Mouse (Mus musculus): Measurements from ENCODE around the gene Kank2. TPM values are rescaled to one million over a fixed set of nuclear protein-coding genes. Genes with fewer than 3 reads are reported as not detected.
A peak's percentile ranks its signal among the peaks of the same experiment; 100 is the strongest.

Gene Kank2
- polyA plus RNA-seq, 1 experiment from 2014 or later = 21.1 TPM

DNA sequence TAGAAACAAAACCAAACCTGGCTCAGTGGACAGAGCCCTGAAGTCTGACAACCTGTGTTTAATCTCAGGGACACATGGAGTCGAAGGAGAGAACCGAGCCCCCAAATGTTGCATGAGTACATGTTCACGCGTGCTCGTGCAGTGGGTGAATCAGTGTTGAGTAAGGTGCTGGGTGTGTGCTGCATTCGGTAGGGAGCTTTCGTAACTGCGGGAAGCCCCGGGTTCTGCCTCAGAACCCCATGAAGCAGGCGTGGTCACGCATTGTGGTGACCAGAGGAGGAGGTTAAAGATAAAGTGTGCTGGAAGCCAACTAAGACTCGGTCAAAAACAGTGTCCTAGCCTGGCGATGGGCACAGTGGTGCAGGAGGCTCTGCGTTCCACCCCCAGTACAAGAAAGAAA, 58.1 kb downstream of the Kank2 start:
- Histone ChIP-seq H3K9me3 (no peaks in the 10 kb centered on the region), H3K4me2 (no peak overlapping the region), H3K27me3 (replicated peaks) (no peaks in the 10 kb centered on the region), H3K36me3 (peaks cover 75% of the 10 kb centered on the region), H3K27ac (no peak overlapping the region), H3K9ac (no peak overlapping the region), H3K4me1 (no peaks in the 10 kb centered on the region), H3K4me3 (replicated peaks) (no peak overlapping the region)
- ATAC-seq (ENCODE audit: insufficient read depth, low FRiP score, low read depth) = no peak
- WGBS = 92% methylated on average over 14 of the region's 14 CpGs

DNA sequence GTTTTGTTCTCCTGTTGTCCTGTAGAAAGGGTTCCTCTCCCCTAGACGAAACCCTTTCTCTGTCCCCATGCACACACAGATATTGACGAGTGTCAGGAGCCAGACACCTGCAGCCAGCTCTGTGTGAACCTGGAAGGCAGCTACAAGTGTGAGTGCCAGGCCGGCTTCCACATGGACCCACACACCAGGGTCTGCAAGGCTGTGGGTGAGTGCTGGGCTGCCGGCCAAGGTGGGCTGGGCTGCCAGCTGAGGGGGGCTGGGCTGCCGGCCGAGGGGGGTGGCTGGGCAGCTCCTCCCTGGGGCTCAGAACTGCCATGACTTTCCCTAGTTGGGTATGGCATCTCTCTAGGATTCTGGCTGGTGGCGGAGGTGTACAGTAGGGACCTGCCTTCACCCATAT, 59.8 kb downstream of the Kank2 start:
- no peaks in the 10 kb centered on the region for H3K27me3 ChIP-seq (replicated peaks)
- no peak overlapping the region for H3K9ac ChIP-seq
- no peaks in the 10 kb centered on the region for H3K9me3 ChIP-seq
- H3K27ac ChIP-seq = no peak overlapping the region
- H3K4me1 ChIP-seq = no peaks in the 10 kb centered on the region
- no peak for ATAC-seq (ENCODE audit: insufficient read depth, low FRiP score, low read depth)
- WGBS = 81% methylated on average over 7 of the region's 7 CpGs
- peaks cover 75% of the 10 kb centered on the region for H3K36me3 ChIP-seq
- no peak overlapping the region for H3K4me3 ChIP-seq (replicated peaks)
- H3K4me2 ChIP-seq = no peak overlapping the region

GRCm38 (mm10) chr9:21737188-21737587, 61.4 kb downstream of the Kank2 start:
- Histone ChIP-seq H3K9me3 (no peaks in the 10 kb centered on the region), H3K36me3 (peaks cover 81% of the 10 kb centered on the region), H3K27me3 (replicated peaks) (no peaks in the 10 kb centered on the region), H3K9ac (no peak overlapping the region), H3K4me1 (no peaks in the 10 kb centered on the region), H3K4me3 (replicated peaks) (no peak overlapping the region), H3K4me2 (no peak overlapping the region), H3K27ac (no peak overlapping the region)
- ATAC-seq (ENCODE audit: insufficient read depth, low FRiP score, low read depth) = no peak
- WGBS = 93% methylated on average over 10 of the region's 10 CpGs

DNA sequence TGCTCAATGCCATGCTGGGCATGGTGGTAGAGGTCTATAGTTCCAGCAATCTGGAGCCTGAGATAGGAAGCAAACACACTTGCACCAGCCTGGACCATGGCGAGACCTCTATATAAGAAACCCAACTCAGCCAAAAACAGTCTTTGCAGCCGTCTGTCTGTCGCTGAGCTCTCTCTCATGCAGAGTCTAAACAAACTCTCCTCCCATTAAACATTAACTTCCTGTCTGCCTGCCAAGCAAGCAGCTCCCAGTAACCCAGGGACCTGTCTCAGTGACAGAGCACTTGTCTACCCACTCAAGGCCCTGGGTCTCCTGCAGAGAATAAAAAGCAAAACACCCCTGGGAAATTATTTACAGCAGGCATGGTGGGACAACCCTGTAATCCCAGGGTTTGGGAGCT, 62.0 kb downstream of the Kank2 start:
- Histone ChIP-seq H3K9me3 (no peaks in the 10 kb centered on the region), H3K4me2 (no peak overlapping the region), H3K9ac (no peak overlapping the region), H3K4me3 (replicated peaks) (no peak overlapping the region), H3K27me3 (replicated peaks) (no peaks in the 10 kb centered on the region), H3K36me3 (peaks cover 81% of the 10 kb centered on the region), H3K27ac (no peak overlapping the region), H3K4me1 (no peaks in the 10 kb centered on the region)
- WGBS = 42% methylated on average over 3 of the region's 3 CpGs
- no peak for ATAC-seq (ENCODE audit: insufficient read depth, low FRiP score, low read depth)

DNA sequence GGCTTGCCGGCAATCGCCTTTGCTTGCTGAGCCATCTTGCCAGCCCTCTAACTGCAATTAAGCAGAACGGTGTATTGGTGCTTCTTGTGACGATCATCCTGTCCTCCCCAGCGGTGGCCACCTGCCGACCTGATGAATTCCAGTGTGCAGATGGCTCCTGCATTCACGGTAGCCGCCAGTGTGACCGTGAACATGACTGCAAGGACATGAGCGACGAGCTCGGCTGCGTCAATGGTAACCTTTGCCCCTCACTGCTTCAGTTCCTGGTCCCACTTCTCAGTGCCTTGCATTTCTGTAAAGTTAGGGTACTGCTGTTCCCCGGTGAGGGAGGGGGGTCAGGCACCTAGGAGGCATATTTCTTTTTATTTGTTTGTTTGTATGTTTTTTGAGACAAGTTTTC, 63.4 kb downstream of the Kank2 start:
- H3K27ac ChIP-seq = no peak overlapping the region
- H3K9me3 ChIP-seq = no peaks in the 10 kb centered on the region
- H3K27me3 ChIP-seq (replicated peaks) = no peaks in the 10 kb centered on the region
- peaks cover 80% of the 10 kb centered on the region for H3K36me3 ChIP-seq
- no peak for ATAC-seq (ENCODE audit: insufficient read depth, low FRiP score, low read depth)
- no peaks in the 10 kb centered on the region for H3K4me1 ChIP-seq
- no peak overlapping the region for H3K9ac ChIP-seq
- H3K4me3 ChIP-seq (replicated peaks) = no peak overlapping the region
- H3K4me2 ChIP-seq = no peak overlapping the region
- WGBS = 93% methylated on average over 14 of the region's 14 CpGs

- Histone ChIP-seq H3K4me3 (replicated peaks) (no peak overlapping the region), H3K27ac (no peak overlapping the region), H3K36me3 (peaks cover 74% of the 10 kb centered on the region), H3K27me3 (replicated peaks) (no peaks in the 10 kb centered on the region), H3K9me3 (no peaks in the 10 kb centered on the region), H3K4me2 (no peak overlapping the region), H3K4me1 (peaks cover 4% of the 10 kb centered on the region), H3K9ac (no peak overlapping the region)
- WGBS = 89% methylated on average over 7 of the region's 7 CpGs
- peak; percentile 28; the same call in 1 of the 2 replicates for ATAC-seq (ENCODE audit: insufficient read depth, low FRiP score, low read depth)
Measured at GRCm38 (mm10) chr9:21733989-21734388, 64.6 kb downstream of the Kank2 start.

DNA sequence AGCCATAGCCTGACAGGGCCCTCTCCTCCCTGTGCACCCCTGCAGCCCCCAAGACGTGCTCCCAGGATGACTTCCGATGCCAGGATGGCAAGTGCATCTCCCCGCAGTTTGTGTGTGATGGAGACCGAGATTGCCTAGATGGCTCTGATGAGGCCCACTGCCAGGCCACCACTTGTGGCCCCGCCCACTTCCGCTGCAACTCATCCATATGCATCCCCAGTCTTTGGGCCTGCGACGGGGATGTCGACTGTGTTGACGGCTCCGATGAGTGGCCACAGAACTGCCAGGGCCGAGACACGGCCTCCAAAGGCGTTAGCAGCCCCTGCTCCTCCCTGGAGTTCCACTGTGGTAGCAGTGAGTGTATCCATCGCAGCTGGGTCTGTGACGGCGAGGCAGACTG, 65.1 kb downstream of the Kank2 start:
- ATAC-seq (ENCODE audit: insufficient read depth, low FRiP score, low read depth) = no peak
- H3K4me2 ChIP-seq = no peak overlapping the region
- no peak overlapping the region for H3K27ac ChIP-seq
- 94% methylated on average over 17 of the region's 17 CpGs for WGBS
- H3K36me3 ChIP-seq = peaks cover 71% of the 10 kb centered on the region
- H3K27me3 ChIP-seq (replicated peaks) = no peaks in the 10 kb centered on the region
- H3K4me1 ChIP-seq = peaks cover 8% of the 10 kb centered on the region
- H3K4me3 ChIP-seq (replicated peaks) = no peak overlapping the region
- H3K9ac ChIP-seq = no peak overlapping the region
- no peaks in the 10 kb centered on the region for H3K9me3 ChIP-seq

DNA sequence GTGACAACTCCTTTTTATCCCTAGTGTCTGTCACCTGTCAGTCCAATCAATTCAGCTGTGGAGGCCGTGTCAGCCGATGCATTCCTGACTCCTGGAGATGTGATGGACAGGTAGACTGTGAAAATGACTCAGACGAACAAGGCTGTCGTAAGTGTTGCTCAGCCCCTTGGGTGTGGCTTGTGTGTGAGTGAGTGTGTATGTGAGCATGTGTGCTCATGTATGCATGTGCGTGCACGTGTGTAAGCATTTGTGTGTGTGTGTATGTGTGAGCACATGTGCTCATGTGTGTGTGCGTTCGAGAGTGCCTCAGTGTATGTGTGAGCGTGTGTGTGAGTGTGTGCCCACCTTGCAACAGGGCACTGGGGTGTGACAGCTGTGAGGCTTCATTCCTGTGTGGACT, 66.3 kb downstream of the Kank2 start:
- H3K4me1 ChIP-seq = peaks cover 8% of the 10 kb centered on the region
- ATAC-seq (ENCODE audit: insufficient read depth, low FRiP score, low read depth) = no peak
- no peak overlapping the region for H3K27ac ChIP-seq
- no peak overlapping the region for H3K4me2 ChIP-seq
- no peak overlapping the region for H3K9ac ChIP-seq
- H3K36me3 ChIP-seq = peaks cover 60% of the 10 kb centered on the region
- no peaks in the 10 kb centered on the region for H3K27me3 ChIP-seq (replicated peaks)
- H3K4me3 ChIP-seq (replicated peaks) = no peak overlapping the region
- WGBS = 93% methylated on average over 9 of the region's 9 CpGs
- H3K9me3 ChIP-seq = no peaks in the 10 kb centered on the region

GRCm38 (mm10) chr9:21729264-21729663, 69.3 kb downstream of the Kank2 start:
- Histone ChIP-seq H3K4me3 (replicated peaks) (no peak overlapping the region), H3K4me2 (no peak overlapping the region), H3K27ac (peak overlapping the region; percentile 67; the same call in 1 of the 2 replicates), H3K36me3 (peaks cover 41% of the 10 kb centered on the region), H3K9ac (no peak overlapping the region), H3K4me1 (peaks cover 25% of the 10 kb centered on the region), H3K9me3 (no peaks in the 10 kb centered on the region), H3K27me3 (replicated peaks) (no peaks in the 10 kb centered on the region)
- 73% methylated on average over 7 of the region's 7 CpGs for WGBS
- ATAC-seq (ENCODE audit: insufficient read depth, low FRiP score, low read depth) = no peak

DNA sequence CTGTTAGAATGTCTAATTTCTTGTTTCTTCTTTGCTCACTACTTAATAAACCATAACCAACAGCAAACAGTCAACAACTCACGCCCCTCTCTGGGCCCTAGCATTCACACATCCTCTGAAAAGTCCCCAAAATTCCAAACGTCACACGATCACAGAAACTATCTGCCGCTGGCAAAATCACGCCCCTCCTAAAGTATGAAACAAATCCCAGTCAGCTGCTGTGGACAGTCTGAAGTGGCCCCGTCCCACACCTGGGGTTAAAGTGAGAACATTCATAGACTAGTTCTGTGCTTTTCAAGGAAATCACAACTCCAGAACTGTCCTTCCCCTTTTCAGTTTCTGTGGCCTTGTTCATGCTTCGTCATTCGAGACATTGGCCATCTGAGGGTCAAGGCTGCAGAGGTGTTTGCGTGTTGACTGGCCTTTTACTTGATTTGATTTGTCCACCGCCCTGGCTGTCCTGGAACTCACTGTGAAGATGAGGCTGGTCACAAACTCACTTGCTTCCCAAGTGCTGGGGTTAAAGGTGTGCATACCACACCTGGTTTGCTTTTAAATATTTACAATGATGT, 70.2 kb downstream of the Kank2 start:
- H3K4me3 ChIP-seq (replicated peaks) = no peak overlapping the region
- peaks cover 32% of the 10 kb centered on the region for H3K36me3 ChIP-seq
- no peaks in the 10 kb centered on the region for H3K27me3 ChIP-seq (replicated peaks)
- H3K9me3 ChIP-seq = no peaks in the 10 kb centered on the region
- 81% methylated on average over 10 of the region's 10 CpGs for WGBS
- H3K9ac ChIP-seq = no peak overlapping the region
- H3K27ac ChIP-seq = peak overlapping the region; percentile 67; the same call in 1 of the 2 replicates
- ATAC-seq (ENCODE audit: insufficient read depth, low FRiP score, low read depth) = no peak
- H3K4me1 ChIP-seq = peaks cover 25% of the 10 kb centered on the region
- H3K4me2 ChIP-seq = no peak overlapping the region

DNA sequence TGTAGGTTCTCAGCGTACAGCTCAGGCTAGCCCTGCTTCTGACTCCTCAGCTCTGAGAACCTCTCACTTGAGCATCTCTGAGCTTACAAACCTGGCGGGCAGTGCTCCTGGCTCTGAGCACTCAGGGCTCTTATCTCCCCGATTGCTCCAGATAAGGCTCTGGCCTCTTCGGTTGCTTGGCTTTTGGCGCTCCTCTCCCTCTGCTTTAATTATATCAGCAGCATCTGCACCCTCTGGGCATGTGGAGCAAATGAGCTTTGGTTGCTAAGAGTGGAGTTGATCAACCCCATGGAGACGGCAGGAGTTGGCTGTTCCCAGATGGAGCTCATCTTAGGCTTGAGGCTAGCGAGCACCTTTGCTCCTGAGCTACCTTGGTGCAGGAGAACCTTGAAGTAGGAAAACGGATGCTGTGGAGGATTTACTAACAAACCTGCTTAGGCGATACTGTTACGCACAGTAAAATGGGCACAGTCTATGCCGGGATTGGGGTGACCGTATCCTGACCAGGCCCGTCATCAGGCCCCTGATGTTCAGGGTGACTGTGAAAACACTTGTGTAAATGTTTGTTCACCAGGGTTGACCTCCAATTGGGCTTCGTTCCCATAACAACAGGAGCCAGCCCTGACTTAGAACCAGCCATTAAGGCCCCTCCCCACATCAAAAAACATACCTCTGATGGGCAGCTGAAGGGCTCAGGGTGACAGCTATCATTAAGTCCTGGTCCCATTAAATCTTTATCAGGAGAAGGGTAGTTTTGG, 72.1 kb downstream of the Kank2 start:
- 54% methylated on average over 14 of the region's 14 CpGs for WGBS
- no peaks in the 10 kb centered on the region for H3K27me3 ChIP-seq (replicated peaks)
- no peaks in the 10 kb centered on the region for H3K9me3 ChIP-seq
- H3K4me1 ChIP-seq = peaks cover 25% of the 10 kb centered on the region
- peak overlapping the region; percentile 76 for H3K4me3 ChIP-seq (replicated peaks)
- H3K4me2 ChIP-seq = peak overlapping the region; percentile 67
- peak overlapping the region; percentile 24; the same call in 1 of the 2 replicates for H3K9ac ChIP-seq
- peak overlapping the region; percentile 55 for H3K27ac ChIP-seq
- peaks cover 14% of the 10 kb centered on the region for H3K36me3 ChIP-seq
- ATAC-seq (ENCODE audit: insufficient read depth, low FRiP score, low read depth) = no peak

DNA sequence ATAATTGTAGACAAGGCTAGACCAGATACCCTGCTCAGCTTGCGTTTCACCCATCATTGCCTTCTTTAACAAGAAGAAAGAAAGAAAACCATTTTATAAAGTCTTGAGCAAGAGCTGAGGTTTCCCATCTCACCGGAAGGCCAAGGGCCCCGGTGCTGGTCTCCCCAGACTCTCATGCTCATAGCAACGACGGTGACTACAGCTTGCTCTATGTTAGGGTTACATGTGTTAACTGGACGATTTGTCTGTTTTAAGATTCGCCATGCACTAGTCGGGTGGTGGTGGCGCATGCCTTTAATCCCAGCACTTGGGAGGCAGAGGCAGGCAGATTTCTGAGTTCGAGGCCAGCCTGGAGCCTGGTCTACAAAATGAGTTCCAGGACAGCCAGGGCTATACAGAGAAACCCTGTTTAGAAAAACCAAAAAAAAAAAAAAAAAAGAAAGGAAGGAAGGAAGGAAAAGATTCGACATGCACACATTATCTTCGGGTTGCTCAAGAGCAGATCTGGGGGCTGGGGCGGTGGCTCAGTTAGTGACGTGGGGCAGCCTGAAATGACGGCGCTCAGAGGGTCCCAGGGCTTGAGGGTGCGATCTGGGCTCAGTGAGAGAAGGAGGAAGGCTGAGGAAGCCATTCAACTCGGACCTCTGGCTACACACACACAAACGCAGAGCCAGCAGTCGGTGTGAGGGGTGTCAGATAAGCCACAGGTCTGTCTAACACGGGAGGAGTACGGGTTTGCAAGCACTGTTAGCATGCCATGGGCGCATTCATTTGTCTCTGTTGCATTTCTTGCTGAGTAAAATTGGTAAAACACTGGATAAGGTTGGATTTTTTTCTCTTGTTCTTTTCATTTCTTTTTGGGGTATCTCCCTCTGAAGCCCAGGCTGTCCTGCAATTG, 73.1 kb downstream of the Kank2 start:
- Histone ChIP-seq H3K4me2 (peak overlapping the region; percentile 67), H3K9ac (peak overlapping the region; percentile 24; the same call in 1 of the 2 replicates), H3K9me3 (no peaks in the 10 kb centered on the region), H3K4me1 (peaks cover 25% of the 10 kb centered on the region), H3K36me3 (peaks cover 7% of the 10 kb centered on the region), H3K27ac (peak overlapping the region; percentile 55), H3K4me3 (replicated peaks) (peak overlapping the region; percentile 76), H3K27me3 (replicated peaks) (no peaks in the 10 kb centered on the region)
- no peak for ATAC-seq (ENCODE audit: insufficient read depth, low FRiP score, low read depth)
- 52% methylated on average over 23 of the region's 23 CpGs for WGBS

All from stomach, embryonic 15.5 days (tissue).